Mouse (Mus musculus) megakaryocyte progenitor cell, adult 5-6 weeks (primary cell): ENCODE data around the gene Olfr551. TPM values are rescaled to one million over a fixed set of nuclear protein-coding genes. Genes with fewer than 3 reads are reported as not detected.

Experiments
- total RNA-seq, 2 experiments: library from RNA; stranded (forward) in 1 of 2; stranded (reverse) in 1 of 2; fragments of 157-497, 149-512 nt in 1 of 2; fragments of 200-1000 nt in 1 of 2; gene quantifications; 2 replicates each; pipeline versions ENCODE4 v1.2.3 to v1.2.4; 2015 to 2017

Gene Olfr551
- total RNA-seq, 2 experiments from 2014 or later = not detected

Other genes with a start within 250 kb of the Olfr551 start
- 245 and 255 TPM in 2 replicates for gene Rrm1, start 150.2 kb downstream of the Olfr551 start, total RNA-seq (2015)
- gene Rrm1, start 150.2 kb downstream of the Olfr551 start, total RNA-seq (2017) = 673 and 874 TPM in 2 replicates
- gene Olfr543, start 110.2 kb downstream of the Olfr551 start, total RNA-seq (2015) = not detected in 2 replicates
- not detected in 2 replicates for gene Olfr543, start 110.2 kb downstream of the Olfr551 start, total RNA-seq (2017)
- gene Olfr544, start 103.6 kb downstream of the Olfr551 start, total RNA-seq (2015) = not detected in 2 replicates
- not detected in 2 replicates for gene Olfr544, start 103.6 kb downstream of the Olfr551 start, total RNA-seq (2017)
- gene Olfr545, start 92.3 kb downstream of the Olfr551 start, total RNA-seq (2015) = not detected in 2 replicates
- not detected in 2 replicates for gene Olfr545, start 92.3 kb downstream of the Olfr551 start, total RNA-seq (2017)
- gene Olfr547, start 57.1 kb downstream of the Olfr551 start, total RNA-seq (2015) = not detected in 2 replicates
- not detected in 2 replicates for gene Olfr547, start 57.1 kb downstream of the Olfr551 start, total RNA-seq (2017)
- gene Olfr548-ps1, start 51.0 kb downstream of the Olfr551 start, total RNA-seq (2015) = not detected in 2 replicates
- gene Olfr548-ps1, start 51.0 kb downstream of the Olfr551 start, total RNA-seq (2017) = not detected in 2 replicates
- not detected in 2 replicates for gene Olfr549, start 42.0 kb downstream of the Olfr551 start, total RNA-seq (2015)
- gene Olfr549, start 42.0 kb downstream of the Olfr551 start, total RNA-seq (2017) = not detected in 2 replicates
- 7.4 and 11.5 TPM in 2 replicates for gene Trim21, start 26.4 kb downstream of the Olfr551 start, total RNA-seq (2015)
- gene Trim21, start 26.4 kb downstream of the Olfr551 start, total RNA-seq (2017) = 29.3 and 45.8 TPM in 2 replicates
- 0.27 TPM in 1 of 2 replicates, not detected in the other for gene Olfr550, start 20.4 kb downstream of the Olfr551 start, total RNA-seq (2015)
- gene Olfr550, start 20.4 kb downstream of the Olfr551 start, total RNA-seq (2017) = not detected in 2 replicates
- gene Olfr552, start 5.9 kb upstream of the Olfr551 start, total RNA-seq (2015) = 0.10 TPM in 1 of 2 replicates, not detected in the other
- not detected in 2 replicates for gene Olfr552, start 5.9 kb upstream of the Olfr551 start, total RNA-seq (2017)
- not detected in 2 replicates for gene Olfr553, start 26.3 kb upstream of the Olfr551 start, total RNA-seq (2015)
- not detected in 2 replicates for gene Olfr553, start 26.3 kb upstream of the Olfr551 start, total RNA-seq (2017)
- not detected in 2 replicates for gene Olfr554, start 46.5 kb upstream of the Olfr551 start, total RNA-seq (2015)
- gene Olfr554, start 46.5 kb upstream of the Olfr551 start, total RNA-seq (2017) = not detected in 2 replicates
- not detected in 2 replicates for gene Olfr555, start 66.9 kb upstream of the Olfr551 start, total RNA-seq (2015)
- gene Olfr555, start 66.9 kb upstream of the Olfr551 start, total RNA-seq (2017) = not detected in 2 replicates
- not detected in 2 replicates for gene Olfr556, start 73.0 kb upstream of the Olfr551 start, total RNA-seq (2015)
- gene Olfr556, start 73.0 kb upstream of the Olfr551 start, total RNA-seq (2017) = not detected in 2 replicates
- 6.1 and 6.4 TPM in 2 replicates for gene Trim68, start 95.4 kb upstream of the Olfr551 start, total RNA-seq (2015)
- 4.8 and 5.6 TPM in 2 replicates for gene Trim68, start 95.4 kb upstream of the Olfr551 start, total RNA-seq (2017)
- not detected in 2 replicates for gene Olfr557, start 104.0 kb upstream of the Olfr551 start, total RNA-seq (2015)
- 0.24 TPM in 1 of 2 replicates, not detected in the other for gene Olfr557, start 104.0 kb upstream of the Olfr551 start, total RNA-seq (2017)
- gene Olfr558, start 110.3 kb upstream of the Olfr551 start, total RNA-seq (2015) = not detected in 2 replicates
- gene Olfr558, start 110.3 kb upstream of the Olfr551 start, total RNA-seq (2017) = not detected in 2 replicates
- not detected in 2 replicates for gene Olfr33, start 127.2 kb upstream of the Olfr551 start, total RNA-seq (2015)
- not detected in 2 replicates for gene Olfr33, start 127.2 kb upstream of the Olfr551 start, total RNA-seq (2017)
- not detected in 2 replicates for gene Olfr559, start 135.6 kb upstream of the Olfr551 start, total RNA-seq (2015)
- not detected in 2 replicates for gene Olfr559, start 135.6 kb upstream of the Olfr551 start, total RNA-seq (2017)
- gene Olfr560, start 167.5 kb upstream of the Olfr551 start, total RNA-seq (2015) = not detected in 2 replicates
- not detected in 2 replicates for gene Olfr560, start 167.5 kb upstream of the Olfr551 start, total RNA-seq (2017)
- gene Olfr78, start 167.6 kb upstream of the Olfr551 start, total RNA-seq (2015) = not detected in 2 replicates
- not detected in 2 replicates for gene Olfr78, start 167.6 kb upstream of the Olfr551 start, total RNA-seq (2017)
- not detected in 2 replicates for gene Olfr561, start 179.3 kb upstream of the Olfr551 start, total RNA-seq (2015)
- gene Olfr561, start 179.3 kb upstream of the Olfr551 start, total RNA-seq (2017) = not detected in 2 replicates
- not detected in 2 replicates for gene Olfr564, start 211.6 kb upstream of the Olfr551 start, total RNA-seq (2015)
- gene Olfr564, start 211.6 kb upstream of the Olfr551 start, total RNA-seq (2017) = not detected in 2 replicates